Mouse (Mus musculus) gastrocnemius, postnatal 25 days (tissue): Measurements from ENCODE around the gene Krt24. TPM values are rescaled to one million over a fixed set of nuclear protein-coding genes. Genes with fewer than 3 reads are reported as not detected.
A peak's percentile ranks its signal among the peaks of the same experiment; 100 is the strongest.
"Not testable (repeated sequence)": the region's sequence is repeated elsewhere in the genome, so short reads cannot be mapped to it uniquely, and the experiment has no call there.

Experiments used
- DNase-seq: peaks from one replicate; pipeline ENCODE4 v3.0.0; 2022
- total RNA-seq, 2 experiments: library from RNA; stranded (reverse); gene quantifications; 1 replicate in 1 of 2; 2 replicates in 1 of 2; pipeline ENCODE4 v1.2.3; 2021

The Krt24 gene
- total RNA-seq, 2 experiments from 2014 or later = not detected

- no peak for DNase-seq
Measured at GRCm38 (mm10) chr11:99252671-99253070, 32.4 kb downstream of the Krt24 start.

- DNase-seq = no peak
Measured at GRCm38 (mm10) chr11:99250666-99251065, 34.4 kb downstream of the Krt24 start.

GRCm38 (mm10) chr11:99250241-99250640 is 34.8 kb downstream of the Krt24 start:
- DNase-seq = no peak

GRCm38 (mm10) chr11:99249115-99249514 is 35.9 kb downstream of the Krt24 start:
- DNase-seq = no peak

GRCm38 (mm10) chr11:99247916-99248315 is 37.1 kb downstream of the Krt24 start:
- no peak for DNase-seq

DNA sequence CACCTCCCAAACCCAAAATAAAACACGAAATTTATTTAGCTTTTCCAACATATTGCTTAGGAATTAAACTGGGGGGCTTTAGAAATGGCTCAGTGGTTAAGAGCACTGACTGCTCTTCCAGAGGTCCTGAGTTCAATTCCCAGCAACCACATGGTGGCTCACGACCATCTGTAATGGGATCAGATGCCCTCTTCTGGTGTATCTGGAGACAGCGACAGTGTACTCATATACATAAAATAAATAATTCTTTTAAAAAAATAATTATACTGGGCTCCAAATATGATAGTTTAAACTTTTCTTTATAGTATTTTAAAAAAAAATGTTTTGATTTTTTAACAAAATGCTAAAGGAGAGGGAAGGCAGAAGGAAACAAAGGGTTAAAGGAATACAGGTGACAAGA is 40.5 kb downstream of the Krt24 start:
- DNase-seq = not testable (repeated sequence)

DNA sequence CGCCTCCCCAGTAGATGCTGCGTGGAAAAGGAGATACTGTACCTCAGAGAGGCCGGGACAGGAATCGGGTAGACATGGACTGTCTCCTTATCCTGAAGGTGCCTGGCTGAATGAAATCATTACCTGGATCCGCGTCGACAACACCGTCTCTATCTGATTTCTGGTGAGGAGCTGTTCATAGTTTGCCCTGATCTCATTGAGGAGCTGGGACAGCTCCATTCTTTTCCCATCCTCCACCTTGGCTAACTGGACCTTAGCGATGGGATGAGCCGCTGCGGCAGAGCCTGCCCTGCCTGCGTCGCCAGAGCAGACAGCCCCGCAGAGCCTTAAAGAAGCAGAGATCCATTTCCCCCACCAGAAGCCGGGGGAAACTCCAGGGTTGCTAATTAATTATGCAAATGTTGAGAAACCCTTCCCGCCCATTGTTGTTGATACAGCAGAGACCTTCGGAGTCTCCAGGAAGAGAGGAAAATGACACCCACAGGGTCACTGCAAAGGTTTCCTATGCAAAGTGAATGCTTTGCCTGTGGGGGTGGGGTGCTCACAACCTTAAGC is 41.2 kb downstream of the Krt24 start, which contains the start of gene Krt222:
Gene Krt222, minus strand, starts transcription at position 266 of the 555 bp plus-strand sequence.
- peak; percentile 7 for DNase-seq

- DNase-seq = no peak
Measured at GRCm38 (mm10) chr11:99243200-99243819, 41.8 kb downstream of the Krt24 start.

- DNase-seq = no peak
Measured at GRCm38 (mm10) chr11:99242056-99242455, 43.0 kb downstream of the Krt24 start.

DNA sequence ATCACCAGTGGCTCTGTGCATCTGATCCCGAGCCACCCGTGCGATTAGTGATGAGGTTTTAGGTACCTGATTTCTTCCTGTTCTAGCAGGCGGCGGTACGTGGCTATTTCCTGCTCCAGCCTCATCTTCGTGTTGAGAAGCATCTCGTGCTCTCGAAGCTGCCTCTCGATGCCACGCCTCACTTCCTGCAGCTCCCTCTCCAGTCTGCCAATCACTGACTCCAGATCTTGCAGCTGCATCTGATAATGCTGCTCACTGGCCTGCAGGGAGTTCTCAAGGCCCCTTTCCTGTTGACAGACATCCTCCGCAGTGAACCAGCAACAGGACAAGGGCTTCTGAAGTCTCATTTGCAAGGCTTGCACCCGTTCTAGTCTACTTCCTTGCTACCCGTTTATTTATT is 46.6 kb downstream of the Krt24 start:
- peak; percentile 10 for DNase-seq

DNA sequence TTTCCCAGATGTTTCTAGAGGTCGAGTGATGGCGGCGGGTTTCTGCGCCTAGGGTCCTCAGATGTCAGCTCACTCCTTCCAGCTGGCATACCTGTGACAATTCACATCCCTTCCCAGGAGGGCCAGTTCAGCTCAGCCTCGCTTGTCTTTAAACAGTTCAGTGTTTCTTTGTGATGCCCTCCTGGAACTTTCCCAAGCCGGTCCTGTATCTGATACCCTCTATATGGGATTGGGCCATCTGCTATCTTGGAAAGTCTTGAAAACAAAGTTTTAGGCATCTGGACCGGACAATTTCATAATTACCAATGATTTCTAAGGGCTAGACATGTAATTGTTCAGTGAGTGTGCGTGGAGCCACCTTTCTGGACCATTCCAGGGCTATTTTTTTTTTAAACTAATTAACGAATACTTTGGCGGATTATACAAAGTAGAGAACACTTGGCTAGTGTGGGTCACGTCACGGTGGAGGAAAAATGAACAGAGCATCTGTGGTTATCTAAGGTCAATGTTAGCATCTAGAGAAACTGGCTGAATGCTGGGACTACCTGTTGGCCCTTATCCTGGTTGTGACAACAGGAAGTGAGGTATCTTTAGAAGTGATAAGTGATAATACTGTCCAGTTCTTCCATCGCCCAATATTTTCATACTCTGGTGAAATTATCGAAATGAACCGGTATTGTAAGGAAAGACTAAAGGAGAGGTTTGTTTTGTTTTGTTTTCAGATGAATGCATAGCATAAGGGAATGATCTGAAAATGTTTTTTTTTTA is 53.8 kb downstream of the Krt24 start:
- DNase-seq = no peak

DNA sequence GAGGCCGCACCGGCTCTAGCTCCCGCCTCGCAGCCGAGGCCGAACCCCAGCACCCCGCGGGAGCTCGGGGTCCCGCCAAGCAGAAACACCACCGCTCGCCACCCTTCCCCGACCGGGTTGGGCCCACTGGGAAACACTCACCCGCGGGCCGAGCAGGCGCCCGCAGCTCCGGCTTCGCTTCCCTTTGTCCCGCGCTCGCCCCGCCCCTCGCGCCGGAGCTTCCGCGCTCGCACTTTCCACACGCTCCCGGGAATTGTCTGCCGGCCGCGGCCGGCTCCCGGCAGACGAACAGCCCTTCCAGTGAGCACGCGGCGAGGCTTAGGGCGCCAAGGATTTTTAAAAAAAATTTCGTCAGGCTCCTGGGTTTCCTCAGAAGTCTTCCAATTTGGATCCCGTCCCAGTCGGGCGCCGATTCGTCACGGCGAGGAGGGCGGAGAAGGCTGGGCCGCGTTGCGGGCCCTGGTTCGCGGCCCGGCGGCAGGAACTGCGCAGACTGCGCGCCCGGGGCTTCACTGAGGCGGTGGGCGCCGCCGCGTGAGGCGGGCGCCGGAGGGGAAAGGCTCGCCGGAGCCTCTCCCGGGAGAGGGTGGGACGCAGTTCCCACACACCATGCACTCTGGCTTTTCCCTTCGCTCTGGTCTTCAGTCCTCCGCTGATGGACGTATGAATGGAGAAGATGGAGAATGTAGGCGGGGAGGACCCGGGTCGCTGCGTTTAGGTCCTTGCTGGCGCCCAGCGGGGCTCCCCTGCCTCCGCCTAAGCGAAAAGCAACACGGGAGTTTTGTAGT is 54.6 kb downstream of the Krt24 start, which contains the start of gene Smarce1:
Gene Smarce1, minus strand, starts transcription at position 757 of the 788 bp plus-strand sequence.
- DNase-seq = peak; percentile 75

Other genes with a start within 250 kb of the Krt24 start
- gene Igfbp4, start 244.0 kb downstream of the Krt24 start, total RNA-seq = 10 to 100 TPM; 38.6 to 49.1 TPM
- under 1 TPM in 1 of 2 experiments, not detected in 1; 0.05 TPM for gene Tns4, start 196.0 kb downstream of the Krt24 start, total RNA-seq
- gene Ccr7, start 130.2 kb downstream of the Krt24 start, total RNA-seq = not detected
- 10 to 100 TPM; 30.4 to 31.3 TPM for gene Smarce1, start 54.2 kb downstream of the Krt24 start, total RNA-seq
- gene Krt222, start 41.2 kb downstream of the Krt24 start, total RNA-seq = 1 to 10 TPM; 4.9 to 6.4 TPM
- gene Krt25, start 37.7 kb upstream of the Krt24 start, total RNA-seq = not detected
- gene Krt26, start 52.7 kb upstream of the Krt24 start, total RNA-seq = not detected
- gene Krt27, start 65.8 kb upstream of the Krt24 start, total RNA-seq = not detected
- gene Krt28, start 89.6 kb upstream of the Krt24 start, total RNA-seq = not detected
- gene Krt10, start 104.1 kb upstream of the Krt24 start, total RNA-seq = 1 to 10 TPM; 4.0 to 5.5 TPM
- gene Krt12, start 137.0 kb upstream of the Krt24 start, total RNA-seq = not detected
- not detected for gene Krt20, start 152.9 kb upstream of the Krt24 start, total RNA-seq
- not detected for gene Krt23, start 207.9 kb upstream of the Krt24 start, total RNA-seq
- gene Krt39, start 236.1 kb upstream of the Krt24 start, total RNA-seq = not detected